Mouse (Mus musculus) layer of hippocampus, adult 8-10 months (tissue): ENCODE data around the gene Cd209e. TPM values are rescaled to one million over a fixed set of nuclear protein-coding genes. Genes with fewer than 3 reads are reported as not detected.
"Not testable (repeated sequence)": the region's sequence is repeated elsewhere in the genome, so short reads cannot be mapped to it uniquely, and the experiment has no call there.

Experiments used
- DNase-seq, 2 experiments: peaks; one replicate each; pipeline ENCODE4 v3.0.0; 2022; ENCODE audit warnings: low spot score in 2 of 2
- total RNA-seq, 4 experiments: library from RNA; stranded (reverse); gene quantifications; 2 replicates each; pipeline ENCODE4 v1.2.4; 2022

Gene Cd209e
- not detected for total RNA-seq

GRCm38 (mm10) chr8:3854209-3854608, at the start of gene Cd209e:
Gene Cd209e (minus strand): TSS chr8:3854309.
- no peak for DNase-seq

DNA sequence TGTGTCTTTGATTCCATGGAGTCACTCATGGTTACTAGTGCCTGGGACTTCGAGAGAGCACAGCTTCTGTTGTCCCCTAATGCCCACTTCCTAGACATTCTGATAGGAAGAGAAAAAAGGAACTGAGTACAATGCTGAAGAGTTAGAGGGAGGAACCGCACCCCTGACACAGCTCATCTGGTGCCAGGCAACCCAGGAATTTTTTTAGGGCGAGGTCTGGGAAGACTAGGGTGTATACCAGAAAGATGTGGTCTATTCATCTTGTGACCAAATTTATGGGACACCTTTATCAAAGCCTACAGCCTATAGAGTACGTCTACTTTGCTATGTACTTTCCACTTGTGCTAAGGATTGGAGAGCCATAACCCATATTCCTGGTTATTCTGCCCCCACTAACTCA, 24.3 kb upstream of the Cd209e start, which contains the start of gene Cd209d:
TSS of gene Cd209d (minus strand) at position 101 of the 400 bp plus-strand sequence.
- DNase-seq = no peak

- DNase-seq = no peak
These were observed 22.0 kb upstream of the Cd209e start for GRCm38 (mm10) chr8:3876121-3876520.

GRCm38 (mm10) chr8:3862736-3863135, 8.6 kb upstream of the Cd209e start:
- not testable (repeated sequence) for DNase-seq

- DNase-seq = peak; percentile 4 to 7
These were observed 51.0 kb downstream of the Cd209e start for GRCm38 (mm10) chr8:3803091-3803490.

Other genes starting within 250 kb of the Cd209e start
- 10 to 100 TPM; 39.1 to 45.9 (median 41.4) TPM for gene Xab2, start 233.0 kb downstream of the Cd209e start, total RNA-seq
- gene Pet100, start 232.8 kb downstream of the Cd209e start, total RNA-seq = 100 to 1,000 TPM in 1 of 4 experiments, 10 to 100 TPM in 3; 42.2 to 100 (median 80.9) TPM
- not detected for gene Pcp2, start 228.8 kb downstream of the Cd209e start, total RNA-seq
- 10 to 100 TPM; 59.8 to 87.1 (median 69.4) TPM for gene Stxbp2, start 223.4 kb downstream of the Cd209e start, total RNA-seq
- 1 to 10 TPM in 1 of 4 experiments, under 1 TPM in 3; 0.61 to 1.3 (median 0.75) TPM for gene Retn, start 198.5 kb downstream of the Cd209e start, total RNA-seq
- gene Mcemp1, start 188.6 kb downstream of the Cd209e start, total RNA-seq = under 1 TPM in 2 of 4 experiments, not detected in 2; 0.25 to 0.31 TPM
- gene Fcor, start 181.9 kb downstream of the Cd209e start, total RNA-seq = 10 to 100 TPM in 3 of 4 experiments, 1 to 10 TPM in 1; 9.9 to 18.1 (median 14.7) TPM
- gene Trappc5, start 178.0 kb downstream of the Cd209e start, total RNA-seq = 10 to 100 TPM; 26.3 to 31.4 (median 28.6) TPM
- gene Fcer2a, start 160.1 kb downstream of the Cd209e start, total RNA-seq = not detected
- not detected for gene Clec4g, start 133.7 kb downstream of the Cd209e start, total RNA-seq
- gene Cd209a, start 105.3 kb downstream of the Cd209e start, total RNA-seq = 1 to 10 TPM in 1 of 4 experiments, under 1 TPM in 1, not detected in 2; 0.34 to 1.1 TPM
- gene Cd209d, start 24.2 kb upstream of the Cd209e start, total RNA-seq = not detected
- 1 to 10 TPM in 1 of 4 experiments, under 1 TPM in 3; 0.33 to 1.2 (median 0.62) TPM for gene Cd209b, start 72.5 kb upstream of the Cd209e start, total RNA-seq
- under 1 TPM in 3 of 4 experiments, not detected in 1; 0.31 to 0.47 (median 0.43) TPM for gene Cd209c, start 100.4 kb upstream of the Cd209e start, total RNA-seq